Mouse (Mus musculus) sigmoid colon, adult 10 weeks (tissue): ENCODE results near the gene Pax8. TPM values are rescaled to one million over a fixed set of nuclear protein-coding genes. Genes with fewer than 3 reads are reported as not detected.

Experiments
- polyA plus RNA-seq: library from polyadenylated mRNA; stranded (reverse); fragments of 350-450 nt; fragmentation: Illumina TruSeq; extraction: RNeasy Lipid Tissue Mini Kit (QIAGEN cat#74804); gene quantifications from one replicate; pipeline ENCODE4 v1.2.3, GENCODE M21; 2014; ENCODE audit warnings: low read depth, low replicate concordance

The Pax8 gene
- 2.1 TPM for polyA plus RNA-seq

DNA sequence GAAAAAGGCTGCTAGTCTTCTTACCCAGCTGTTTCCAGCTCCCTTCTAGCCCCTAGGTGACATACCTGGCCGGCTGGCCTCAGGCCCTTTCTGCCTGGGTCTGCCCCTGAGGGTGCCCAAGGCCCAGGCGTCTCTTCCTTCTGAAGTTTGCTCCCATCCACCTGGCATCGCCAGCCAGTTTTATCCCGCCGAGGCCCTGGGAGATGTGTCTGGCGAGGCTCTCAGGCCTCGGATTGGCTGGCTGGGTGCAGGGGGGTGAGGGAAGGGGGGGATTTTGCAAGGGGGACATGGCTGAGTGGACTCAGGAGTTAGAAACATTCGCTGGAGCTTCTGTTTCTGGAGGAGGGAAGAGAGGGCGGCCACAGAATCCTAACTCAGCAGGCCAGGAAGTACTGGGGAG lies at the start of gene Pax8:
TSS of gene Pax8 (minus strand) at position 180 of the 400 bp plus-strand sequence.

Other genes with a start within 250 kb of the Pax8 start
- not detected for gene Il1f5, start 198.6 kb downstream of the Pax8 start, polyA plus RNA-seq
- not detected for gene Il1f10, start 184.4 kb downstream of the Pax8 start, polyA plus RNA-seq
- 122 TPM for gene Il1rn, start 138.7 kb downstream of the Pax8 start, polyA plus RNA-seq
- gene Psd4, start 108.0 kb downstream of the Pax8 start, polyA plus RNA-seq, result 29.8 TPM